In the genomic region with DNA sequence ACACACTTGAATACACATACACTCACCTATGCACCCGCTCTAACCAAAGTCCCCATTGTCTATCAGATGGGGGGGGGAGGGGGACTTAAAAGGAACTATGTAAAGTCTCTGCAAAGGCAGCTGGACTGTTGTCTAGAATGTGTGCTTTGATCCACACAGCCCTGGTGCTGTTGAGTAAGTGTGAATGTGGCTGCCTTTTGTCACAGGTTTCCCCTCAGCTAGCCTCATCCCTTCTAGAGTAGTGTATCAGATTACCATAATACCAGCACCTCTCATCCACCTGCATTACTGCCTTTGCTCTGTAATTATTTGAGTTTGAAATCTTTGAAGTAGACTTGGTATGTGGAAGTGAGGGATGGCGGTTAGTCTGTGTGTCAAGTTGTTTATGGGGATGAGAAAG, we compare ENCODE assay signal across 29 mouse cellular contexts.
DNase-seq lines count a peak whose midpoint lies in the region; ATAC-seq and TF ChIP-seq lines count a peak whose summit lies in the region.
"Had no signal": no experiment of that assay in that cellular context is flagged by ENCODE, and none has a peak within 500 bp of the region (broad histone marks: within the 10 kb centered on the region; RNA-seq: fewer than 3 reads in every experiment).

No protein-coding gene starts in this region.

- no peak overlapping the region for H3K9ac ChIP-seq in forebrain, embryonic 12.5 days
- H3K9ac ChIP-seq in forebrain, embryonic 16.5 days (replicated peaks; ENCODE audit: low read depth, low read length), result no peak overlapping the region
- no peak overlapping the region for H3K9ac ChIP-seq in embryonic facial prominence, embryonic 11.5 days (replicated peaks; ENCODE audit: low read length)
- no peak overlapping the region for H3K9ac ChIP-seq in embryonic facial prominence, embryonic 14.5 days (ENCODE audit: low read depth, low read length)
- H3K9ac ChIP-seq: forebrain, embryonic 15.5 days; heart, embryonic 13.5 days; hindbrain, embryonic 14.5 days had no signal

- H3K4me1 ChIP-seq in forebrain, embryonic 12.5 days, result no peaks in the 10 kb centered on the region
- H3K4me1 ChIP-seq in forebrain, embryonic 16.5 days (replicated peaks; ENCODE audit: control insufficient read depth, insufficient read depth, low read length), result no peaks in the 10 kb centered on the region
- no peaks in the 10 kb centered on the region for H3K4me1 ChIP-seq in embryonic facial prominence, embryonic 11.5 days (ENCODE audit: control insufficient read depth, insufficient read depth, low read length)
- no peaks in the 10 kb centered on the region for H3K4me1 ChIP-seq in embryonic facial prominence, embryonic 14.5 days (ENCODE audit: control insufficient read depth, insufficient read depth, low read length)
- H3K4me1 ChIP-seq in lung, adult 2 months (ENCODE audit: control insufficient read depth, insufficient read depth, low read length), result no peaks in the 10 kb centered on the region
- H3K4me1 ChIP-seq: forebrain, embryonic 15.5 days; heart, embryonic 10.5 days; heart, embryonic 13.5 days had no signal

- H3K27ac ChIP-seq in forebrain, embryonic 12.5 days, result no peak overlapping the region
- no peak overlapping the region for H3K27ac ChIP-seq in forebrain, embryonic 16.5 days (ENCODE audit: low read length)
- no peak overlapping the region for H3K27ac ChIP-seq in embryonic facial prominence, embryonic 11.5 days (replicated peaks; ENCODE audit: low read depth, low read length)
- H3K27ac ChIP-seq in embryonic facial prominence, embryonic 14.5 days (replicated peaks; ENCODE audit: low read depth, low read length), result no peak overlapping the region
- H3K27ac ChIP-seq: forebrain, embryonic 15.5 days; heart, adult 2 months; heart, embryonic 10.5 days; heart, embryonic 13.5 days; hindbrain, embryonic 14.5 days; hindbrain, postnatal 0 days had no signal

- H3K4me3 ChIP-seq in forebrain, embryonic 12.5 days (replicated peaks), result no peak overlapping the region
- no peak overlapping the region for H3K4me3 ChIP-seq in forebrain, embryonic 16.5 days (replicated peaks; ENCODE audit: low read length)
- no peak overlapping the region for H3K4me3 ChIP-seq in embryonic facial prominence, embryonic 11.5 days (ENCODE audit: low read depth, low read length)
- no peak overlapping the region for H3K4me3 ChIP-seq in embryonic facial prominence, embryonic 14.5 days (ENCODE audit: low read depth, low read length)
- no peak overlapping the region for H3K4me3 ChIP-seq in lung, adult 2 months (replicated peaks; ENCODE audit: extremely low read depth, low read depth, low read length)
- H3K4me3 ChIP-seq: forebrain, embryonic 15.5 days; heart, adult 2 months; heart, embryonic 10.5 days; heart, embryonic 13.5 days had no signal

- ATAC-seq in forebrain, embryonic 12.5 days (ENCODE audit: low FRiP score), result 0 out of 2 replicates have a peak, but pooled peaks have one; percentile 17
- no peak for ATAC-seq in forebrain, embryonic 16.5 days
- ATAC-seq in embryonic facial prominence, embryonic 11.5 days (replicated peaks; ENCODE audit: insufficient number of reproducible peaks, low FRiP score, low TSS enrichment, low read depth), result peak; percentile 57; the same call in 1 of the 2 replicates
- ATAC-seq in embryonic facial prominence, embryonic 14.5 days (ENCODE audit: low read depth), result peak; percentile 69; the same call in 1 of the 2 replicates
- no peak for ATAC-seq in monocyte, adult 5-6 weeks (replicated peaks; ENCODE audit: insufficient number of reproducible peaks, low FRiP score, low TSS enrichment, poor library complexity, severe bottlenecking)
- ATAC-seq: forebrain, embryonic 15.5 days; hindbrain, postnatal 0 days; inflammation-experienced regulatory T-cells, adult 6 months; intestine, embryonic 16.5 days; Patski had no signal

- WGBS in forebrain, embryonic 12.5 days, result 72% methylated on average over 2 of the region's 2 CpGs
- WGBS in forebrain, embryonic 16.5 days, result 72% methylated on average over 2 of the region's 2 CpGs
- 71% methylated on average over 2 of the region's 2 CpGs for WGBS in embryonic facial prominence, embryonic 11.5 days
- 62% methylated on average over 2 of the region's 2 CpGs for WGBS in embryonic facial prominence, embryonic 14.5 days
- WGBS in lung, adult 2 months, result 52% methylated on average over 2 of the region's 2 CpGs

- no peaks in the 10 kb centered on the region for H3K27me3 ChIP-seq in forebrain, embryonic 12.5 days
- no peaks in the 10 kb centered on the region for H3K27me3 ChIP-seq in forebrain, embryonic 16.5 days (replicated peaks; ENCODE audit: control insufficient read depth, insufficient read depth, low read length)
- H3K27me3 ChIP-seq in embryonic facial prominence, embryonic 11.5 days (ENCODE audit: control insufficient read depth, insufficient read depth, low read length), result no peaks in the 10 kb centered on the region
- H3K27me3 ChIP-seq in embryonic facial prominence, embryonic 14.5 days (replicated peaks; ENCODE audit: control insufficient read depth, insufficient read depth, low read length), result no peaks in the 10 kb centered on the region
- H3K27me3 ChIP-seq: CH12.LX; forebrain, embryonic 15.5 days; heart, embryonic 13.5 days; Patski had no signal

- no peak for TF ChIP-seq POLR2A in lung, adult 2 months (IDR thresholded peaks at IDR 0.05; ENCODE audit: borderline replicate concordance, extremely low read depth, low read depth, low read length)

- H3K4me2 ChIP-seq in forebrain, embryonic 12.5 days, result no peak overlapping the region
- no peak overlapping the region for H3K4me2 ChIP-seq in forebrain, embryonic 16.5 days (ENCODE audit: low read length)
- H3K4me2 ChIP-seq in embryonic facial prominence, embryonic 11.5 days (ENCODE audit: low read depth, low read length), result no peak overlapping the region
- H3K4me2 ChIP-seq in embryonic facial prominence, embryonic 14.5 days (ENCODE audit: low read depth, low read length), result no peak overlapping the region
- H3K4me2 ChIP-seq: forebrain, embryonic 15.5 days; heart, embryonic 13.5 days; hindbrain, embryonic 14.5 days had no signal

- H3K9me3 ChIP-seq in forebrain, embryonic 12.5 days, result no peaks in the 10 kb centered on the region
- H3K9me3 ChIP-seq in forebrain, embryonic 16.5 days (ENCODE audit: control insufficient read depth, low read length), result no peaks in the 10 kb centered on the region
- no peaks in the 10 kb centered on the region for H3K9me3 ChIP-seq in embryonic facial prominence, embryonic 11.5 days (replicated peaks; ENCODE audit: control insufficient read depth, low read length)
- no peaks in the 10 kb centered on the region for H3K9me3 ChIP-seq in embryonic facial prominence, embryonic 14.5 days (ENCODE audit: control insufficient read depth, low read length)
- H3K9me3 ChIP-seq: forebrain, embryonic 15.5 days; G1E; heart, embryonic 10.5 days; heart, embryonic 13.5 days had no signal

- no peaks in the 10 kb centered on the region for H3K36me3 ChIP-seq in forebrain, embryonic 12.5 days (replicated peaks)
- H3K36me3 ChIP-seq in forebrain, embryonic 16.5 days (ENCODE audit: control insufficient read depth, insufficient read depth), result no peaks in the 10 kb centered on the region
- no peaks in the 10 kb centered on the region for H3K36me3 ChIP-seq in embryonic facial prominence, embryonic 11.5 days (replicated peaks; ENCODE audit: control insufficient read depth, insufficient read depth, low read depth, low read length)
- no peaks in the 10 kb centered on the region for H3K36me3 ChIP-seq in embryonic facial prominence, embryonic 14.5 days (ENCODE audit: control insufficient read depth, insufficient read depth, low read length)
- H3K36me3 ChIP-seq: forebrain, embryonic 15.5 days; G1E; heart, embryonic 10.5 days; heart, embryonic 13.5 days had no signal

- peak; percentile 45 for DNase-seq in ZHBTc4 (ENCODE audit: low read depth, low spot score)
- DNase-seq in embryonic facial prominence, embryonic 11.5 days (ENCODE audit: low spot score), result peak; percentile 14
- peak; percentile 26 for DNase-seq in embryonic facial prominence, embryonic 14.5 days (ENCODE audit: low spot score)
- DNase-seq in lung, adult 2 months, result no peak
- DNase-seq: adrenal gland, adult 2 months; adrenal gland, postnatal 14 days; B cell, adult 2 months; cerebellum, adult 11 months; cerebellum, adult 2 months; cerebellum, adult 9-11 months; cerebellum, postnatal 25 days; gastrocnemius, postnatal 10 days; gastrocnemius, postnatal 36 days; heart, adult 2 months; heart, postnatal 14 days; heart, postnatal 4 days had no signal

- no peak for TF ChIP-seq CTCF in lung, adult 2 months (IDR thresholded peaks at IDR 0.05; ENCODE audit: insufficient read depth, low read length)

Comparison
In these comparisons a context has a peak if more than half of its experiments do, and no peak if none do; other contexts are left out.
1. ATAC-seq: peak in forebrain, embryonic 12.5 days (single experiment), embryonic facial prominence, embryonic 11.5 days (single experiment) and embryonic facial prominence, embryonic 14.5 days (single experiment); none in forebrain, embryonic 16.5 days (single experiment) and monocyte, adult 5-6 weeks (single experiment).